ENCODE assay signal across 41 mouse cellular contexts in the genomic region with DNA sequence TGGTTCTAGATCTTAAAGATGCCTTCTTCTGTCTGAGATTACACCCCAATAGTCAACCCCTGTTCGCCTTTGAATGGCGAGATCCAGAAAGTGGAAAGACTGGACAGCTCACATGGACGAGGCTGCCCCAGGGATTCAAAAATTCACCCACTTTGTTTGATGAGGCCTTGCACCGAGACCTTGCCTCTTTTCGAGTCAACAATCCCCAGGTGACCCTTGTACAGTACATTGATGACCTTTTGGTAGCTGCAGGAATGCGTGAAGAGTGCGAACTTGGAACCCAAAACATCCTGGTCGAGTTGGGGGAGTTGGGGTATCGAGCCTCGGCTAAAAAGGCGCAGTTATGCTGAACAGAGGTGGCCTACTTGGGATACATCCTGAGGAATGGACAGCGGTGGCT. TPM values are rescaled to one million over a fixed set of nuclear protein-coding genes. Genes with fewer than 3 reads are reported as not detected.
"Had no signal": no experiment of that assay in that cellular context is flagged by ENCODE, and none has a peak within 500 bp of the region (broad histone marks: within the 10 kb centered on the region; RNA-seq: fewer than 3 reads in every experiment).

No protein-coding gene starts in this region.

RNA-seq across cellular contexts. Expression of gene Selenbp2, which starts 13.3 kb away (rescaled TPM):
- total RNA-seq: hematopoietic stem cell, adult 5-6 weeks; layer of hippocampus, postnatal 10 days had no signal
- polyA plus RNA-seq: hindbrain, embryonic 11.5 days; hindbrain, embryonic 12.5 days; hindbrain, embryonic 14.5 days; inflammation-experienced regulatory T-cells, adult 6 months had no signal

RNA-seq across cellular contexts. Expression of gene Gm10972, which starts 37.1 kb away (rescaled TPM):
- total RNA-seq: heart, adult 2 months; heart, adult 8-10 months; heart, postnatal 10 days; heart, postnatal 14 days; heart, postnatal 25 days; heart, postnatal 36 days; heart, postnatal 4 days; hematopoietic stem cell, adult 5-6 weeks; hindbrain, postnatal 0 days; layer of hippocampus, adult 18-20 months; layer of hippocampus, adult 2 months; layer of hippocampus, adult 8-10 months; layer of hippocampus, postnatal 10 days; layer of hippocampus, postnatal 14 days; layer of hippocampus, postnatal 25 days; layer of hippocampus, postnatal 36 days had no signal
- polyA plus RNA-seq: heart, adult 2 months; heart, embryonic 10.5 days; heart, embryonic 11.5 days; heart, embryonic 12.5 days; heart, embryonic 13.5 days; heart, embryonic 14.5 days; heart, embryonic 15.5 days; heart, embryonic 16.5 days; heart, postnatal 0 days; hindbrain, embryonic 10.5 days; hindbrain, embryonic 11.5 days; hindbrain, embryonic 12.5 days; hindbrain, embryonic 13.5 days; hindbrain, embryonic 14.5 days; hindbrain, embryonic 15.5 days; hindbrain, embryonic 16.5 days; hindbrain, postnatal 0 days; inflammation-experienced regulatory T-cells, adult 6 months; intestine, embryonic 14.5 days; intestine, embryonic 15.5 days; intestine, embryonic 16.5 days; intestine, postnatal 0 days; kidney, embryonic 14.5 days; kidney, embryonic 15.5 days; kidney, embryonic 16.5 days; kidney, postnatal 0 days; large intestine, adult 2 months had no signal
